Mouse (Mus musculus) testis, adult 2 months (tissue): Measurements from ENCODE around the gene Snap23.

Experiments
- CTCF ChIP-seq: fragments of 200-500 bp; IDR thresholded peaks from 2 replicates; pipeline ENCODE4 v1.5.1; 2012; ENCODE audit warnings: low read depth, mild to moderate bottlenecking, inconsistent platforms, low read length, moderate library complexity; ENCODE audit not compliant: control insufficient read depth, insufficient read depth, insufficient replicate concordance
- POLR2A ChIP-seq: fragments of 200-500 bp; IDR thresholded peaks from 2 replicates; pipeline ENCODE4 v1.6.1; 2012; ENCODE audit warnings: low read depth, mild to moderate bottlenecking, inconsistent platforms, low read length, moderate library complexity; ENCODE audit not compliant: control insufficient read depth

GRCm38 (mm10) chr2:120544732-120545131 is 22.7 kb upstream of the Snap23 start:
- TF ChIP-seq CTCF (no peak), POLR2A (no peak)
